Mouse (Mus musculus) kidney, adult 2 months (tissue): ENCODE measurements around the gene Eml4. TPM values are rescaled to one million over a fixed set of nuclear protein-coding genes. Genes with fewer than 3 reads are reported as not detected.

Source experiments
- DNase-seq: peaks from one replicate; pipeline ENCODE4 v3.0.0; 2021
- H3K27ac ChIP-seq: fragments of 200-500 bp; 2 replicates; pipeline ENCODE4 v1.5.1; 2012; ENCODE audit warnings: low read depth, low read length, control low read depth, inconsistent platforms; ENCODE audit not compliant: insufficient read depth
- H3K27me3 ChIP-seq: fragments of 200-500 bp; replicated peaks from 2 replicates; pipeline ENCODE4 v1.6.1; 2012; ENCODE audit warnings: mild to moderate bottlenecking, moderate library complexity, low read length, inconsistent platforms; ENCODE audit not compliant: control insufficient read depth, insufficient read depth
- H3K36me3 ChIP-seq: fragments of 200-500 bp; 2 replicates; pipeline ENCODE4 v1.6.1; 2012; ENCODE audit warnings: mild to moderate bottlenecking, moderate library complexity, low read length, inconsistent platforms; ENCODE audit not compliant: control insufficient read depth, insufficient read depth
- H3K4me1 ChIP-seq: fragments of 200-500 bp; 2 replicates; pipeline ENCODE4 v1.6.1; 2011; ENCODE audit warnings: low read length; ENCODE audit not compliant: control insufficient read depth, insufficient read depth
- H3K4me3 ChIP-seq: fragments of 200-500 bp; 2 replicates; pipeline ENCODE4 v1.5.1; 2011; ENCODE audit warnings: mild to moderate bottlenecking, low read depth, low read length, control low read depth; ENCODE audit not compliant: insufficient read depth
- CTCF ChIP-seq: fragments of 200-500 bp; conservative IDR thresholded peaks from 2 replicates; pipeline ENCODE4 v1.5.1; 2011; ENCODE audit warnings: low read depth, mild to moderate bottlenecking, control low read depth, low read length, moderate library complexity, mixed read lengths; ENCODE audit not compliant: insufficient read depth, insufficient read length
- POLR2A ChIP-seq: fragments of 200-500 bp; IDR thresholded peaks from one replicate; pipeline ENCODE4 v1.6.1; 2011; ENCODE audit warnings: low read depth, low read length, control low read depth
- WGBS: fragments of 180-500 bp; shearing (Covaris S2); methylation state at CpG from one replicate; pipeline ENCODE4 v1.1.7; 2018; 5-methylcytosine and 5-hydroxymethylcytosine counted together
- polyA plus RNA-seq: library from polyadenylated mRNA; depleted of rRNA; stranded (reverse); fragments of >200 nt; gene quantifications from 2 replicates; pipeline ENCODE4 v1.2.3, GENCODE M21; 2012

The Eml4 gene
- polyA plus RNA-seq, 1 experiment, result 7.1 TPM

GRCm38 (mm10) chr17:83359934-83360333, 9.2 kb downstream of the Eml4 start:
- DNase-seq, result no peak
- WGBS, result 81% methylated on average over 4 of the region's 4 CpGs
- Histone ChIP-seq H3K4me1 (0 out of 2 replicates have a peak, but pooled peaks cover 4% of the 10 kb centered on the region), H3K27me3 (no peaks in the 10 kb centered on the region), H3K27ac (no peak overlapping the region), H3K4me3 (no peak overlapping the region), H3K36me3 (no peaks in the 10 kb centered on the region)
- TF ChIP-seq POLR2A, result no peak
- TF ChIP-seq CTCF, result no peak

- Histone ChIP-seq H3K4me1 (peaks cover 7% of the 10 kb centered on the region), H3K4me3 (no peak overlapping the region), H3K27ac (no peak overlapping the region), H3K36me3 (no peaks in the 10 kb centered on the region), H3K27me3 (no peaks in the 10 kb centered on the region)
- DNase-seq, result no peak
- WGBS, result 77% methylated on average over 13 of the region's 13 CpGs
- TF ChIP-seq POLR2A, result no peak
- no peak for TF ChIP-seq CTCF
Measured at GRCm38 (mm10) chr17:83360796-83361566, 10.2 kb downstream of the Eml4 start.

GRCm38 (mm10) chr17:83363081-83363480, 12.3 kb downstream of the Eml4 start:
- no peak overlapping the region for H3K27ac ChIP-seq
- H3K4me1 ChIP-seq, result peaks cover 7% of the 10 kb centered on the region
- no peaks in the 10 kb centered on the region for H3K27me3 ChIP-seq
- H3K36me3 ChIP-seq, result no peaks in the 10 kb centered on the region
- no peak for DNase-seq
- no peak overlapping the region for H3K4me3 ChIP-seq
- TF ChIP-seq POLR2A (no peak), CTCF (no peak)
- 54% methylated on average over 3 of the region's 3 CpGs for WGBS

- Histone ChIP-seq H3K27me3 (no peaks in the 10 kb centered on the region), H3K4me3 (no peak overlapping the region), H3K36me3 (no peaks in the 10 kb centered on the region), H3K4me1 (peaks cover 7% of the 10 kb centered on the region), H3K27ac (no peak overlapping the region)
- 82% methylated on average over 5 of the region's 5 CpGs for WGBS
- no peak for TF ChIP-seq POLR2A
- no peak for TF ChIP-seq CTCF
- no peak for DNase-seq
Measured at GRCm38 (mm10) chr17:83364296-83364695, 13.6 kb downstream of the Eml4 start.

DNA sequence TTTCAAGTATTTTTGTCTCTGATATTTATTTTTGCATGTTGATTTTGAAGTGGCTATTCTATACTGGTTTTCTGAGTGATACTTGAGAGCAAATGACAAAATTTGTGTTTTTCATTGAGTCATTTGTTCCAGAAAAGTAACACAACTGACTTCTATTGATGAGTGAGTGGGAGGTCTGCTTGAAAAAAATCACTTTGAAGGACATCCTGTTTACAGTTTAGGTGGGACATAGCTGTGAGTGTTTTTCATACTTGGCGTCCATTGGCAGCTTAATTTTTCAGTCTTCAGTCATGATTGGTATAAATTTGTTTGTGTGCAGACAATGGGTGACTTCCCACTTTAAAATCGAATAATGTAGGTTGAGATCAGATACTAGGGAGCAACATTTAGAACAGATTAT, 14.4 kb downstream of the Eml4 start:
- H3K27ac ChIP-seq, result no peak overlapping the region
- no peak overlapping the region for H3K4me3 ChIP-seq
- TF ChIP-seq CTCF (no peak), POLR2A (no peak)
- H3K36me3 ChIP-seq, result no peaks in the 10 kb centered on the region
- 60% methylated on average over 2 of the region's 2 CpGs for WGBS
- H3K27me3 ChIP-seq, result no peaks in the 10 kb centered on the region
- peaks cover 7% of the 10 kb centered on the region for H3K4me1 ChIP-seq
- DNase-seq, result no peak

DNA sequence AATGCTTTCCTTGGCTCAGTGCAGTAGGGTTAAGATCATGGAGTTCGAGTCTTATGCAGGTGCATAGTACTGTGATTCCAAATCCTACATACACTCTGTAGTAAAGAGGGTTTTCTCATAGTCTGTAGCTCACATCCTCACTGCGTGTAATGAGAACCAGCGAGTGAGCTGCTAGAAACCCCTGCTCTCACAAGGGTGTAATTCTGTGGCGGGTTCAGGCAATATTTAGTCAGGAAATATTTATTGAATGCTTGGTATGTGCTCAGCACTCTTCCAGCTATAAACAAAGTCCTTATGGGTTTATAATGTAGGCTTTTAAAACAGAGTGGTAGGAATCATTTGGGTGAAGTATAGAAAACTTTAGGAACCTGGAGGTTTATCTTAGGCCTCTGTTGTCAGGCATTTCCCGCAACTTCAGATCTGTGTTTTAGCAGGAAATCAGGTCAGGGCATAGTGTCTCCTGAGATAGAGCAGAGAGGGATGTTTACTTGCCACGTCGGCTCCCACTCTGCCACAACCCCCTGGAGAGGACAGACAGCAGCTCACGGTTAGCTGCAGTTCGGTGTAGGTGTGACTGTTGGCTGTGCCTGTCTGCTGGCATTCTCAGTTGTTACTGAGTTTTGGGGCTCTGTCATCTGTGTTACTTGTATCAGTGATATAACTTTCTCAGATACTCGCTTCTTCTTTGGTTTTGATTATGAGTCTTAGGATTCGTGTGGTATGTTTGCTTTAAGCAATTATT, 15.1 kb downstream of the Eml4 start:
- TF ChIP-seq CTCF (no peak), POLR2A (no peak)
- H3K4me1 ChIP-seq, result peaks cover 7% of the 10 kb centered on the region
- 36% methylated on average over 11 of the region's 11 CpGs for WGBS
- H3K4me3 ChIP-seq, result no peak overlapping the region
- no peak for DNase-seq
- 0 out of 2 replicates have a peak overlapping the region, but pooled peaks have one; percentile 42 for H3K27ac ChIP-seq
- H3K36me3 ChIP-seq, result no peaks in the 10 kb centered on the region
- no peaks in the 10 kb centered on the region for H3K27me3 ChIP-seq

- Histone ChIP-seq H3K36me3 (no peaks in the 10 kb centered on the region), H3K4me3 (no peak overlapping the region), H3K27me3 (no peaks in the 10 kb centered on the region), H3K27ac (no peak overlapping the region), H3K4me1 (peaks cover 7% of the 10 kb centered on the region)
- WGBS, result 68% methylated on average over 5 of the region's 5 CpGs
- DNase-seq, result no peak
- TF ChIP-seq POLR2A, result no peak
- TF ChIP-seq CTCF, result no peak
Measured at GRCm38 (mm10) chr17:83367387-83367786, 16.7 kb downstream of the Eml4 start.
